Mouse (Mus musculus): ENCODE results near the gene Mfsd9. TPM values are rescaled to one million over a fixed set of nuclear protein-coding genes. Genes with fewer than 3 reads are reported as not detected.
A peak's percentile ranks its signal among the peaks of the same experiment; 100 is the strongest.

Mfsd9 gene
- polyA plus RNA-seq, 1 experiment from 2014 or later, result 7.6 TPM

- no peaks in the 10 kb centered on the region for H3K4me1 ChIP-seq (replicated peaks; ENCODE audit: control insufficient read depth, insufficient read depth, low read length)
- 51% methylated on average over 11 of the region's 11 CpGs for WGBS
- H3K27ac ChIP-seq (ENCODE audit: low read depth, low read length), result no peak overlapping the region
- peak; percentile 40 for ATAC-seq
- H3K9ac ChIP-seq (ENCODE audit: low read depth, low read length), result no peak overlapping the region
- H3K4me3 ChIP-seq (ENCODE audit: low read depth, low read length), result no peak overlapping the region
- no peaks in the 10 kb centered on the region for H3K27me3 ChIP-seq (replicated peaks; ENCODE audit: control insufficient read depth, insufficient read depth, low read length)
- no peak overlapping the region for H3K4me2 ChIP-seq (replicated peaks; ENCODE audit: low read depth)
- no peak for TF ChIP-seq CTCF (IDR thresholded peaks at IDR 0.05; ENCODE audit: low read depth)
- peaks cover 7% of the 10 kb centered on the region; the same call in 1 of the 2 replicates for H3K36me3 ChIP-seq (ENCODE audit: control insufficient read depth, insufficient read depth)
- no peaks in the 10 kb centered on the region for H3K9me3 ChIP-seq (ENCODE audit: control insufficient read depth)
Observed at GRCm38 (mm10) chr1:40785876-40786445, 4.5 kb downstream of the Mfsd9 start.

DNA sequence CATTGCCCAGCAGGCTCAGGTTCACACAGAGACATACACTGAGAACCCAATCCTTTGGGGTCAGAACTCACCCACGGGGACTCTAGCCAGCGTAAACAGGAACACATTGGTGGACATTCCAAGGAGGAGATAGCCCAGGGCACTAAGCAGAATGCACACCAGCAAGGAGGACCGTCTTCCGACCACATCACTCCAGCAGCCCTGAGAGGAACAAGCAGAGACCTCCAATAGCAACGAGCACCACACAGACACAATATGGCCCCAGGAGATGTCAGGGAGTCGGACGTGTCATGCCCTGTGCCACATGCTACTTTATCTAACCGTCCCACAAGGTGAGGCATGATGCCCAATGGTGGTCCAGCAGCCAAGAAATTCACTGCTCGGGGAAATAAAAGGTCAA is 6.2 kb downstream of the Mfsd9 start:
- 94% methylated on average over 9 of the region's 9 CpGs for WGBS
- Histone ChIP-seq H3K4me2 (replicated peaks; ENCODE audit: low read depth) (no peak overlapping the region), H3K27me3 (replicated peaks; ENCODE audit: control insufficient read depth, insufficient read depth, low read length) (no peaks in the 10 kb centered on the region), H3K4me3 (ENCODE audit: low read depth, low read length) (no peak overlapping the region), H3K27ac (ENCODE audit: low read depth, low read length) (no peak overlapping the region), H3K9me3 (ENCODE audit: control insufficient read depth) (peaks cover 1% of the 10 kb centered on the region; the same call in 1 of the 2 replicates), H3K4me1 (replicated peaks; ENCODE audit: control insufficient read depth, insufficient read depth, low read length) (no peaks in the 10 kb centered on the region), H3K36me3 (ENCODE audit: control insufficient read depth, insufficient read depth) (peaks cover 22% of the 10 kb centered on the region), H3K9ac (ENCODE audit: low read depth, low read length) (no peak overlapping the region)
- no peak for ATAC-seq
- TF ChIP-seq CTCF (IDR thresholded peaks at IDR 0.05; ENCODE audit: low read depth), result no peak

GRCm38 (mm10) chr1:40783450-40783849 is 7.0 kb downstream of the Mfsd9 start:
- Histone ChIP-seq H3K27ac (ENCODE audit: low read depth, low read length) (no peak overlapping the region), H3K27me3 (replicated peaks; ENCODE audit: control insufficient read depth, insufficient read depth, low read length) (no peaks in the 10 kb centered on the region), H3K9me3 (ENCODE audit: control insufficient read depth) (peaks cover 6% of the 10 kb centered on the region; the same call in 1 of the 2 replicates), H3K36me3 (ENCODE audit: control insufficient read depth, insufficient read depth) (peaks cover 30% of the 10 kb centered on the region), H3K9ac (ENCODE audit: low read depth, low read length) (no peak overlapping the region), H3K4me3 (ENCODE audit: low read depth, low read length) (no peak overlapping the region), H3K4me1 (replicated peaks; ENCODE audit: control insufficient read depth, insufficient read depth, low read length) (no peaks in the 10 kb centered on the region), H3K4me2 (replicated peaks; ENCODE audit: low read depth) (no peak overlapping the region)
- 95% methylated on average over 7 of the region's 7 CpGs for WGBS
- ATAC-seq, result no peak
- TF ChIP-seq CTCF (IDR thresholded peaks at IDR 0.05; ENCODE audit: low read depth), result no peak

DNA sequence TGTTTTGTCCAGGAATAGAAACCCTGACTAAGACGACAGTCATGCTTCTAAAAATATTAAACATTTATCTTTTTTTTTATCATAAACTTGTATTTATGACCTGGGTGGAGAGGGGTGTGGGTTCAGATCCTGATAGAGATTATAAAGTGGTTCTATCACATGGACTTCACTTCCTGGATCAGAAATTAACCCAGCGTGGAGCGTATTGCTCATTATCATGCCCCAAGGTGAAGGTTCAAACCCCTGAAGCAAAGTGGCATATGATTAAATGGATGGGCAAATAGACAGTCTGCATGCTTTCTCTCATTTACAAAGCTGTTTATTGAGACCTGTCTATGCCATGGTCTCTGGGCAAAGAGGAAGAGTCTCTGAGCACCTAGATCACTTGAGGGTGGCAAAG is 13.7 kb downstream of the Mfsd9 start:
- H3K4me3 ChIP-seq (ENCODE audit: low read depth, low read length), result no peak overlapping the region
- no peak overlapping the region for H3K27ac ChIP-seq (ENCODE audit: low read depth, low read length)
- no peak for ATAC-seq
- peaks cover 6% of the 10 kb centered on the region; the same call in 1 of the 2 replicates for H3K9me3 ChIP-seq (ENCODE audit: control insufficient read depth)
- no peak overlapping the region for H3K4me2 ChIP-seq (replicated peaks; ENCODE audit: low read depth)
- WGBS, result 36% methylated on average over 3 of the region's 3 CpGs
- 0 out of 2 replicates have a peak, but pooled peaks cover 6% of the 10 kb centered on the region for H3K4me1 ChIP-seq (replicated peaks; ENCODE audit: control insufficient read depth, insufficient read depth, low read length)
- no peak overlapping the region for H3K9ac ChIP-seq (ENCODE audit: low read depth, low read length)
- H3K27me3 ChIP-seq (replicated peaks; ENCODE audit: control insufficient read depth, insufficient read depth, low read length), result no peaks in the 10 kb centered on the region
- TF ChIP-seq CTCF (IDR thresholded peaks at IDR 0.05; ENCODE audit: low read depth), result no peak
- peaks cover 33% of the 10 kb centered on the region for H3K36me3 ChIP-seq (ENCODE audit: control insufficient read depth, insufficient read depth)

GRCm38 (mm10) chr1:40776102-40776501 is 14.4 kb downstream of the Mfsd9 start:
- no peak for TF ChIP-seq CTCF (IDR thresholded peaks at IDR 0.05; ENCODE audit: low read depth)
- no peak overlapping the region for H3K4me3 ChIP-seq (ENCODE audit: low read depth, low read length)
- no peak overlapping the region for H3K27ac ChIP-seq (ENCODE audit: low read depth, low read length)
- H3K4me1 ChIP-seq (replicated peaks; ENCODE audit: control insufficient read depth, insufficient read depth, low read length), result 0 out of 2 replicates have a peak, but pooled peaks cover 6% of the 10 kb centered on the region
- no peak overlapping the region for H3K9ac ChIP-seq (ENCODE audit: low read depth, low read length)
- H3K4me2 ChIP-seq (replicated peaks; ENCODE audit: low read depth), result no peak overlapping the region
- peaks cover 33% of the 10 kb centered on the region for H3K36me3 ChIP-seq (ENCODE audit: control insufficient read depth, insufficient read depth)
- peaks cover 6% of the 10 kb centered on the region; the same call in 1 of the 2 replicates for H3K9me3 ChIP-seq (ENCODE audit: control insufficient read depth)
- 45% methylated on average over 2 of the region's 2 CpGs for WGBS
- H3K27me3 ChIP-seq (replicated peaks; ENCODE audit: control insufficient read depth, insufficient read depth, low read length), result no peaks in the 10 kb centered on the region
- ATAC-seq, result peak; percentile 65

- Histone ChIP-seq H3K9ac (ENCODE audit: low read depth, low read length) (no peak overlapping the region), H3K9me3 (ENCODE audit: control insufficient read depth) (peaks cover 2% of the 10 kb centered on the region; the same call in 1 of the 2 replicates), H3K4me1 (replicated peaks; ENCODE audit: control insufficient read depth, insufficient read depth, low read length) (0 out of 2 replicates have a peak, but pooled peaks cover 6% of the 10 kb centered on the region), H3K36me3 (ENCODE audit: control insufficient read depth, insufficient read depth) (peaks cover 15% of the 10 kb centered on the region), H3K27me3 (replicated peaks; ENCODE audit: control insufficient read depth, insufficient read depth, low read length) (no peaks in the 10 kb centered on the region), H3K4me2 (replicated peaks; ENCODE audit: low read depth) (no peak overlapping the region), H3K27ac (ENCODE audit: low read depth, low read length) (no peak overlapping the region), H3K4me3 (ENCODE audit: low read depth, low read length) (no peak overlapping the region)
- no peak for ATAC-seq
- no peak for TF ChIP-seq CTCF (IDR thresholded peaks at IDR 0.05; ENCODE audit: low read depth)
- WGBS, result 92% methylated on average over 10 of the region's 10 CpGs
Observed at GRCm38 (mm10) chr1:40774040-40774439, 16.4 kb downstream of the Mfsd9 start.
